Mouse (Mus musculus) layer of hippocampus, adult 9-10 months (tissue): ENCODE results near the gene Cog4.

Source experiments
- DNase-seq: peaks from one replicate; pipeline ENCODE4 v3.0.0; 2022; ENCODE audit warnings: low spot score

Gene Cog4

DNA sequence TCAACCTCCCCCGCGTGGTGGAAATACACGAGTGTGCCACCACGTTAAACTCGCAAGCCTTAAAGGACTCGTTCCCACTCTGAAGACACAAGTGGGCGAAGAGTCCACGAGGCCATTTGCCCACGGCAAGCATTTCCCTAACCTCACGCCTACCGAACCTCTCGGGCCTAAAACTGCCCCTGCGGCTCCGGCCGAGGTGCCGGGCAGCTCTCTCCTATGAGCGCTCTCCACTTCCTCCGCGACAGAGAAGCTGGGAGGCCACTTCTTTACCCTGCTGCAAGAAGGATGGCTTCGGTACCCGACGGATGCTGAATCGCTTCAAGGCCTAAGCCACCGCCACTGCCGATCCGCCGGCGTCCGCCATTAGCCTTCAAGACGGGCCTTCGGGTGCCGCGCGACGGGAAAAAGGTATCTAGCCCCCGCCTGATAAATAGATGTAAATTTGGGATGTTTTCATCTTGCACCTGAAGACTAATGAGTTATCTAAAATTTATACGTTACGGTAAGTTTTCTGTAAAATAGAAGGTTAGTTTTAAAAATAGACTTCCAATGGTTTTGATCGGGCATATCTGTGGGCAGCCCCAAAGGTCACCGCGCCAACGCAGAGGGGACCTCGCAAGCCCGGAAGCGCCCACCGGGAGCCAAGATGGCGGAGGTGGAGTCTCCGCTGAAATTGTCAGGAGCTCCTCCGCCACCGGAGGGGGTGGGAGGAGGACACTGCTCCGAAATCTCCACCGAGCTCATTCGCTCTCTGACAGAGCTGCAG lies at the start of gene Cog4, which contains the start of gene Sf3b3:
Gene Cog4 (plus strand): TSS at position 196 of the 766 bp plus-strand sequence.
Gene Sf3b3 (minus strand): TSS at position 383 of the 766 bp plus-strand sequence.
- peak; percentile 91 for DNase-seq

DNA sequence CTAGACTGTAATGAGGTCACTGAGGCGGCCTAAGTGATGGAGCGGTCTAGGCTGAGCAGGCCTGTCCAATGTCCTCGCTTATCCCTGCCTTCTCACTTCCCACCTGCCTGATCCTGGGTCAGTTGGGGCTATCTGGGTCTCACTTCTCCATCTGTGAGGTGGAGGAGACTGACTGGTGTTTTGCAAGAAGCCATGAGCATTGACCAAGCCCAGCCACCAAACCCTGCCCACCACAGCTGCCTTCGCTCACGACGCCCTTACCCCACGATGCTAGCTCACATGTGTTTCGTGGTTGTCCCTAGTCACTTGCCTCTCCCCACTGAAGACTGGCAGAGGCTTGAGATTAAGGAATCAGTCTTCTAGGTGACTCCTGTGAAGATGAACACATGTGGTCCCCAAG lies 49.3 kb upstream of the Cog4 start:
- no peak for DNase-seq

DNA sequence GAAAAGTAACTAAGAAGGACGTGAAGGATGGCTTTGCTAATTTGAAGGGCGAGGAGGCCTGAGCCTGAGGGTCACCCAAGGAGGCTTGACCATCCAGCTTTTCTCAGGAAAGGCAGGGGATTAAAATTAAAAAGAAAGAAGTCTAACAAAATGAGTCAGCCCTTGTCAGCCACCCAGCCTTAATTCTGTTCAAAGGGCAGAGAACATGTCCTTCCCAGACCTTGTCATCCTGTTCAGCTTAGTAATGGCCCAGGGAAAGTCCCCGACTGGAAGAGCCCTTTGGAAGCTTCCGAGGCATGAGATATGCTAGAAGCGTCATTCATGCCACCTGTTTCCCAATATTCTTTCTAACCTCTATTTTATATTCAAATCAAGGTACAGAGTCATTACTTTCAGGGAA lies 43.4 kb upstream of the Cog4 start:
- DNase-seq: no peak

DNA sequence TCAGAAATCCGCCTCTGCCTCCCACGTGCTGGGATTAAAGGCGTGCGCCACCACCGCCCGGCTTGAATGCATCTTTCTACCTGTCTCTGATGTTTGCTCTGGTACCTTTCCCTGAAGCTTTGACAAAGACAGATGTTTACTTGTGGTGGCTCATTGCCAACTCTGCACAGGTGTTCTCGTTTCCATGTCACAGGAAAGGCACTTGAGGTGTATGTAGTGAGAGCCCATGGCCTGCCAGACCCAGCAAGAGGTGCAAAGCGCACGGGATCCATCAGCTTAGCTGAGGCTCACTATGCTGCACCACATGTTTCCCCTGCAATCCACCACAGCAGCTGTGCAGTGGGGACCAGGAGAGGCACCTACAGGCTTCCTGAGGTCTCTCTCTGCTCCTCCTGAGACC lies 42.5 kb upstream of the Cog4 start:
- no peak for DNase-seq

DNA sequence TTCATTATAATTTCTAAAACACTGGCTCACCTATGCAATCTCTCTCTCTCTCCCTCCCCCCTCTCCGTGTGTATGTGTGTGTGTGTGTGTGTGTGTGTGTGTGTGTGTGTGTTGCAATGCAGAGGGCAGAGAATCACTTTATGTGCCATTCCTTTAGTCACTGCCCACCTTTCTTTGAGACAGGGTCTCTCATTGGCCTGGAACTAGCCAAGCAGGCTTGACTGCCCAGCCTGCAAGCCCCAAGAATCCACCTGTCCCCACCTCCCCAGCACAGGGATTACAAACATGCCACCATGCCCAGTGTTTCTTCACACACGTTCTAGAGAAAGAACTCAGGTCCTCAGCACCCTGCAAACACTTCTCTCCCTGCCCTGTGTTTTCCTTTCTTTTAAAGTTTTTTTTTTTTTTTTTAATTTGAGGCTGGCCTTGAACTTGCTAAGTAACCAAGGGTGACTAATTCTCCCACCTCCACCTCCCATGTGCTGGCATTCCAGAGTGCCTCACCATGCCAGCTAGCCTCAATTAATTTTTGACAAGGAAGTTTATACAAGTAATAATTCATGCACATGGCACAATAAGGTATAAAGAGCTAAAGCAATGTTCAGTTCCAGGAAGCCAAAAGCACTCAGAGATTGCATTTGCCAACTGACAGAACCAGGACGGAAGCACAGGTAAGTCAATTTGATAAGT lies 41.4 kb upstream of the Cog4 start:
- no peak for DNase-seq

DNA sequence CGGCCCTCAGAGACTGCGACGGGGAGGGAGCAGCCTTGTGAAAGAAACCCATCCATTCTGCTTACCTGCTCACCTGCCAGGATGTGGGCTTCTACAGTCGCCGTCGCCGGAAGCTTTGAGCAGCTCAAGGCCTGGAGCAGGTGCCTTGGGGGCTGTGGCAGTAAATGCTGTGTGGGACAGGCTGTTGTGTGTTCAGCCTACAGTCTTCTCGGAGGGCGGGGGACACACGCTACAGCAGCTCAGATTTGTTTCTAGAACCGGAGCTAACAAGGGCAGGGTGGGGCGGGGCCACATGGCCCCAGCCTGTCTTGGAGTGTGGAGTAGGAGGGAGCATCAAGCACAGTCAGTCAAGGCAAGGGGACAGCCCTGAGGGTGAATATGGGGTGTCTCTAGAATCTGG lies 40.7 kb upstream of the Cog4 start, which contains the start of gene Il34:
Gene Il34 (minus strand): TSS at position 256 of the 400 bp plus-strand sequence.
- no peak for DNase-seq

DNA sequence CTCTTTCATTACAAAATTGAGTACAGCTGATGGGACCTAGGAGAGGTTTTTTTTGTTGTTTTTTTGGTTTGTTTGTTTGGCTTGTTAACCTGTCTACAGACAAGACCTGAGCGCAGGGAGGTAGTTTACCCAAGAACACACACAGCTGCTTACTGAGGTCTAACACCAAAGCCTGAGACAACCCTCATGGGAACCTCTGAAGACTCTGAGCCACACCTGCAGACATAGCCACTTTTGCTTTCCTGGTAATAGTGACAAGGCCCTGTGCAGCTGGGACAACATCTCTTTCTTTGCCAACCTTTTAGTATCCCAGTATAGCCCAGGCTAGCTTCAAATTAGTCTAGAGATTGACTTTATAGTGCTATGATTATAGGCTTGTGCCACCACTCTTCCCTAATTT lies 40.3 kb upstream of the Cog4 start:
- no peak for DNase-seq

DNA sequence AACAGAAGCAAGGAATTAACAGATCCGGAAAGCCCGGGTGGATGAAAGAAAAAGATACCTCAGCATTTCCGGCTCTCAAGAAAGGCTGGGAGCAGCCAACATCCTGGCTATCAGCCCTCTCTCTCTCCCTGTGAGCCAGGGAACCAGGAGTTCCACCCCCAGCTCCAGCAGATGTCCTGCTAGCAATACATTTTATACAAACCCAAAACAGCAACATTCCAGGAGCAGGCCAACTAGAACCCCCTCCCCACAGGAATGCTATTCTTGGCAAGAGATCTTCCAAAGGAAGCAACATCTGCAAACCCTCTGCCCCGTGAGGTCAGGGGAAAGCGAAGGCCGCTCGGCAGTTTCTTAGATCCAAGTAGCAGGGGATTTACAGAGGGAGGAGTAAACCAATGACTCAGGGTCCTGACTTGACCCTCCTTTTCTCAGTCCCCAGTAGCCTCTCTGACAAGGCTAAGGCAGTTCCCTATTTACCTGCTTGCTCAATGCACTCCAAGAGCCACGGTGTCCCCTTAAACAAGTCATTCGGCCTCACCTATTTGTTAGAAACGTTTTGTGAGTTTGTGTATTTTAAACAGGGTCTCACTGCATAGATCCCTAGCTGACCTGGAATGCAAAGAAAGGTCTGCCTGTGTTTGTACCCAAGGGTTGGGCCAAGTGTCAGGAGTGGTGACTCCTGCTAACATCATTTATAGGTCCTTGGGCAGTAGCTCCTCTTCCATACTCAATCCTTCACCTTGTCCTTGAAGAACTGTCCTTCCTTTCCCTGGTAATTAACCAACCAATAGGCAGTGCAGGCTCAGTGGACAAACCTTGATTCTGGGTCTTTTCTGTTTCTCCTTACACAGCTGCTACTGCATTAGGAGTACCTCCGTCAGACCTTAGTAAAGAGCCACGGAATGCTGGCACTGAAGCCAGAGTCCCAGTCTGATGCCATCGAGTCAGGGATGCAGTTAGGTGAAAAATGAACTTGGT lies 37.6 kb upstream of the Cog4 start:
- DNase-seq: no peak

DNA sequence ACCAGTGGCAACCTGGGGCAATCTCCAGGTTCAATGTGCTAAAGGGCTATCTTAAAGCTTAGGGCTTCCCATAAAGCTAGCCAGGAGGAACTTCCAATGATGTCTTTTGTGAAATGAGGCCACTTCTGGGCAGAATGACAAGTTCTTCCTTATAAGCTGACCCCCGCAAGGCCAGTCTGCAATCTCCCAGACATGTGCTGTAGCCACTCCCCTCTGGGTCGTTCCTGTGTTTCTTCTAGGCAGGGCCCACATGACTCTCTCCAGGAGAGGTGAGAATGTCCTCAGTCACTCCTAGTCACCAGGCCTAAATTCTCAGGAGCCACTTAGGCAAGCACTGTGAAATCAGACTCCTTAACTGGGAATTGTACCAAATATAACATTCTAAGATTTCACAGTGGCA lies 36.6 kb upstream of the Cog4 start:
- DNase-seq: no peak

DNA sequence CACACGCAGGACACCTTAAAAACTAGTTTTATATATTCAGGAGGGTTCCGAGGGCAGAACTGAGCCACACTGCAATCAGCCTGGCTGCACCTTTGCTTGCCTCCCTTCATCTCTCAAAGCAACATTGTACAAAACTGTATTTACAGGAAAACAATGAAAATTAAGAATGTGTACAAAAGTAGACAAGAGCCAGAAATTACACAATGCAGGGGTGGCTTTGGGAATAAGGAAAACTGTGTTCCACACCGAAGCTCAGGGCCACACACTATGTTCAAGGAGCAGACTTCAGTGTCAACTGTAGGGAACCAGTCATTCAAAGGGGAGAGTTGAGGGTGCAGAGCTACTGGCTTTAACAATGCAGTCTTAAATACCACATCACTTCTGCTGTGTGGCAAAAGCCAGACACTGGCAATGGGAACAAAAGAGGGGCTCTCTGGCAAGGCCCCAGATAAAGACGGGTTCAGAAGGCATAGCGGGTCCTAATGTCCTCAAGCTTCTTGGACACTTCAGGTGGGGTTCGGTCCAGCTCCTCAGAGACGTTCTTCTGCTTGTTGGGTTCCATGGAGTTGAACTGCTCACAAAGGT lies 35.8 kb upstream of the Cog4 start:
- DNase-seq: no peak

DNA sequence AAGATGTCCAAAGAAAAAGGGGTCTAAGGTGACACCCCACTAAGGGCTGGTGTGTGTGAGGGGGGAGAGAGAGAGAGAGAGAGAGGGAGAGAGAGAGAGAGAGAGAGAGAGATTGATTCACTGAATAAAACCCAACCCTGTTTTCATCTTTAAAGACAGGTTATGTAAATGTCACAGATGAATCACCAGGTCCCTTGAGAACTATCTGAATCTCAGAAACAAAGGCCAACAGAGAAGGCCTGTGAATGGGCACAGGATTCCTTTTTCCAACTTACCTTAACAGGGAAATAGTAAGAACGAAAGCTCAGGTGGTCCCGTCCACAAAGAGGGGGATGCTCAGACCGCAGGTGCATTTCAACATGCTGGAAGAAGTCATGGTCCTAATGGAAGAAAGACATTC lies 35.3 kb upstream of the Cog4 start:
- DNase-seq: no peak

DNA sequence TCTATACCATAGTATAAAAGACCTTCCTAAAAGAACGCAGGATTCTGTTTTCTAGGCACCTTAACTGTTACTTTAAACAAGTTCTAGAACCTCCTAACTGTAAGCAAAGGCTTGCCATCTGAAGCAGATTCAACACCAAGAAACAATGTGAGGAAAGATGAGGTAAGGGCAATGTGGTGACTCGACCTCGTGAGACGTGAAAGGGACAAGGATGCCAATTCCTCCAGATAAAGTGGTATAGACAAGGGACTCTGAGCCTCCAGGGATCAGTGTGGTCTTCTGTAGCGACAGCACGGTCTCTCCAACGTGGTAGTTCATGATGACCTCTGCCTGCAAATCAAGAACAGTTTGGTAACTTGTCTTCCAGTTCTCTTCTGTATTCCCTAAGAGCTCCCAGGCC lies 34.6 kb upstream of the Cog4 start:
- no peak for DNase-seq

DNA sequence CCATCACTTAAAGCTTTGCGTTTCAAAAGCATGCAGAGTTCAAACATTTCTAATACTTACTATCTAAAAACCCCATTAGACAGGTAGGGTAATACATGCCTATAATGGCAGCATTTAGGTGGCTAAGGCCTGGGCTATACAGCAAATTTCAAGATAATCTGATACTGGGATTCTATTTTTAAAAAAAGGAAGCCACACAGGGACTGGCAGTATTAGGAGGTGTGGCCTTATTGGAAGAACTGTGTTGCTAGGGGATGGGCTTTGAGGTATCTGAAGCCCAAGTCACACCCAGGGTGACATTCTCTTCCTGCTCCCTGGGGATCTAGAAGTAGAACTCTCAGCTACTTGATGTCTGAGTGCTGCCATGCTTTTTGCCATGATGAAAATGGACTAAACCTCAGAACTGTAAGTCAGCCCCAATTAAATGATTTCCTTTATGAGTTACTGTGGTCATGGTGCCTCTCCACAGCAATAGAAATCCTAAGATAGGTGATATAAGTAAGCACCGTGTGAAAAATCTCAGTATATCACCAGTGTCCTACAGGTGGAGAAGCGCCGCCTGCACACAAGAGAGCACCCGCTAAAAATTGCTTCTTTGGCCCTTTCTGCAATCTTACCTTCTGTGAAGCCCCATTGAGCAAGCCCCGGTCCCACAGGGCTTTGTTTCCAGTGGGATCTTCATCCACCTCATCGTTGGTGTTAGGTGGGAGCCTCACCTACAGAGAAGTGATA lies 33.9 kb upstream of the Cog4 start:
- no peak for DNase-seq

DNA sequence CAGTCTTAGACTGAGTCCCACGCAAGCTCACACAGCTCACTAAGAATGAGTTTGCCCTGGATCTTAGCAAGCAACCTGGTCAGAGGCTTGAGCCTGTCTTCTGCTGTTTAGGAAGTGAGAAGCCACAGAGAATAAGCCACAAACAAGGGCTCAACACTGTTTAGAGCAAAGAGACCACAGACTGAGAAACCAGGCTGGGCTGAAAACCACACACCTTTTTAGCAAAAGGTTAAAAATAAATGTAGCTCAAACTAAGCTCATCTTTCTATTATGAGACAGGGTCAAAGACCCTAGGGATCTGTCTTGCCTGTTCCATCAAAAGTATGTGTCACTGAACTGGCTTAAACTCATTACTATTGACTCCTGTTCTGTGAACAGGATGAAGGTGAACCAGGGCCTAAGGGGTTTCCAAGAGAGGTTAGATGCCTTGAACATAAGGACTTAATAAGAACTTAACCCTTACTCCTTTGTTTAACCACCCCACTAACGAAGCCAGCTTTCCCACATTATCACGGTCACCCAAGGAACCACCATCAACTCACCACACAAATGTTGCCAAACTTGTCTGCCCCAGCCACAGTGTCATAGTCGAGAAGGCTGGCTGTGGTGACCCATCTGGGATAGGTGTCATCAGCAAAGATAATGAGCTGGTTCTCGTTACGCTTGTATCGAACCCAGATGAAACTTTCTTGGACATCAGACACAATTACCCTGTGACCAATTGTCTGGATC lies 33.2 kb upstream of the Cog4 start:
- no peak for DNase-seq

DNA sequence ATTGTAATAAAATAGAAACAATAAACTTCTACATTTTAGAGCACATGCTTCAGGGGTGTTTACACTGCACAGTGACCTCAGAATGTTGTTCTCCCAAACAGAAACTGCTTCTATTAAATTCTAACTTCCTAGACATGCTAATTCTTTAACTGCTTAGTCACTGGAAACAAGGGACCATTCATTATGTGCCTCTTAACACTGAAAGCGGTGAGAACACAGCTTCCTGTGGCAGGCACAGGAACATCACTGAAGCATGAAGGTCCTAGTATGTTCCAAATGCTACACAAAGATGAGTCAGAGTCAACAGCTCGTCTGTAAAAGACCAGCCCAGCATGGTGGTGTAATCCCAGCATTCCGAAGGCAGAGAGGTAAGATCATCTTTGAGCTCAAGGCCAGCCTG lies 31.1 kb upstream of the Cog4 start:
- DNase-seq: no peak

DNA sequence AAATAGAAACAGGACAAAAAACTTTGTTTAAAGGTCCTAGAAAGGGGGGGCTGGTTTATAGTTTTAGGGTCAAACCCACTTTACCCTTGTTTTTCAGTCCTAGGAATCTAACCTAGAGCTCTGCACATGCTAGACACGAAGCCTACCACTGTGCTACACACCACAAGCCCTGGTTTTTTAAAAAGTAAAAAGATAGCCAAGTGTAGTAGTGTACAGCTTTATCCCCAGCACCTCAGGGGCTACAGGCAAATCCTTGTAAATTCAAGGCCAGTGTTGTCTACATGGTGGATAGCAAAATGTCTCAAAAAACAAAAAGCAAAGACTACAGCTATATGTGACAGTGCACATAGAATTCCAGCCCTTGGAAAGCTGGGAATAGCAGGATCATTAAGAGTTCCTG lies 29.4 kb upstream of the Cog4 start:
- DNase-seq: no peak

DNA sequence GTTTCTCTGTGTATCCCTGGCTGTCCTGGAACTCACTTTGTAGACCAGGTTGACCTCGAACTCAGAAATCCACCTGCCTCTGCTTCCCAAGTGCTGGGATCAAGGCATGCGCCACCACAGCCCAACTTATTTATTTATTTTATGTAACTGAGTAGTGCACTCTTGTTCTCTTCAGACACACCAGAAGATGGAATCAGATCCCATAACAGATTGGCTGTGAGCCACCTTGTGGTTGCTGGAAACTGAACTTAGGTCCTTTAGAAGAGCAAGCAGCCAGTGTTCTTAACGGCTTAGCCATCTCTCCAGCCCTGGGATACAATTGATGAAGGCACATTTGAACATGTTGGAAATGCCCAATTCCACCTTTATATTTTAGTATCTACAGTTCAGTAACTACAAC lies 27.8 kb upstream of the Cog4 start:
- no peak for DNase-seq

DNA sequence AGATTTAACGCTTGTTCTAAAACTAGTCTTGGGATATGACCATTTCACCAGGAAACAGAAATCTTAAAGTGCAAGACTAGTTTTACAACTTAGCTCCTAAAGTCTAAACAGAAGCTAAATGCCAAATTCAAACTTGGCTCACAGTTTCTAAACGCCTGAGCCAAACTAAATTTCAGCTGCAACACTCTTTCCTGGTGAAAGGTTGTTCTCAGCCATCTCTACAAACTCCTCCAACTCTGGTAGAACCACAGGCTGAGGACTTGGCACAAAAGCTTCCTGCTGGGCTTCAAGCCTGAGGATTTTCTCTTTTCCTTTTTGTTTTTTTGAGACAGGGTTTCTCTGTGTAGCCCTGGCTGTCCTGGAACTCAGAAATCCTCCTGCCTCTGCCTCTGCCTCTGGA lies 26.1 kb upstream of the Cog4 start:
- DNase-seq: no peak

DNA sequence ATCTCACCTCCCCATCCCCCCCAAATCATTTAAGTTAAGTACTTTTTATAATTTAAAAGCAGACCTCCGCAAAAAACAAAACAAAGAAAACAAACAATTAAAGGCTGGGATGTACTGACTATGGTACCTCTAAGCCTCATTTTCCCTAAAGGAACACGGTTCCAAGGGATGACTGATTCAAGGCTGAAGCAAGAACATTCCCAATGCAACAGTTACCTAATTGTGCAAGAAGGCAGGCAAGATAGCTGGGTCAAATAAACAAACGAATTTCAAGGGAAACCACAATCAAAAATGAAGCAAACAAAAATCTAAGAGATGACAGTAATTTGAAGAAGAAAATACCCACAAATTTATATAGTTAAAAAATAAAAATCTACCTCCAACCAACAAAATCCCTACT lies 24.4 kb upstream of the Cog4 start:
- no peak for DNase-seq

DNA sequence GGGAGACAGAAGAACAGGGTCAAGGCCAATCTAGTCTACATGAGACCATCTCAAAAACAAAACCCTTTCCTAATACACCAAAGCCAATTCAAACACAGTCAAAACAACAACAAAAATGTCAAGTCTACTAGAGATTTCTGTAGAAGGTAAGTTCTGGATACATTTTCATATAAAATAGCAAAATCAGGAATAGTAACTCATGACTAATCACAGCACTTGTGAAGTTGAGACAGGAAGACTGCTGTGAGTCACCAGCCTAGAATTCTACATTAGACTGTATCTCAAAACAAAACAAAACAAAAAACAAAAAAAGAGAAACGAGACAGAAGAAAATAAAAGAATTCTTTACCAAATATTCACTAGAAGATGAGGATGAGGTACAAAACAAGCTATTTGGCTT lies 21.5 kb upstream of the Cog4 start:
- no peak for DNase-seq

DNA sequence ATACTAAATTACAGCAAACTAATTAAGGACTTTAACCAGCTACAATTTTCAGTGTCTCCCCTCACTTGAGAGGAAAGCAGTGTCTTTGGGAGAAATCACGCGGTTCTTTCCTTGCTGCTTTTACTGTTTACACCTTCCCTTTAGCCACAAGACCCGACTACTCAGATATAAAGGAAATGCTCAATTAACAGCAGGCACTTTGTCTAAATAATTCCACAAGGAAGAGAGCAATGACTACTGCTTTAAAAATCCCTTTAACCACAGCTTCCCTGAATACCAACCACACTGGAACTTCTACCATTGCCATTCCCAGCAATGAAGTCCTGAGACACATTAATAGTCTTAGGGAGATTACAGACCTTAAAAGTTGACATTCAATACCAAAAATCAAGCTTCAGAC lies 17.9 kb upstream of the Cog4 start:
- no peak for DNase-seq
